Mouse (Mus musculus): Measurements from ENCODE around the gene Rsph10b.
"Not testable (repeated sequence)": the region's sequence is repeated elsewhere in the genome, so short reads cannot be mapped to it uniquely, and the experiment has no call there.

Gene Rsph10b

GRCm38 (mm10) chr5:143993849-143994248, 61.0 kb downstream of the Rsph10b start:
- DNase-seq (ENCODE audit: low spot score) = no peak

GRCm38 (mm10) chr5:143994632-143995365, 62.0 kb downstream of the Rsph10b start:
- DNase-seq (ENCODE audit: low spot score) = no peak

GRCm38 (mm10) chr5:143999409-143999808, 66.6 kb downstream of the Rsph10b start:
- DNase-seq (ENCODE audit: low spot score) = no peak

- DNase-seq (ENCODE audit: low spot score) = no peak
These were observed 69.8 kb downstream of the Rsph10b start for GRCm38 (mm10) chr5:144002461-144003192.

GRCm38 (mm10) chr5:144013366-144014134, 80.7 kb downstream of the Rsph10b start:
- DNase-seq (ENCODE audit: low spot score) = not testable (repeated sequence)

GRCm38 (mm10) chr5:144014551-144015311, 81.9 kb downstream of the Rsph10b start, which contains the start of gene Ccz1:
TSS of gene Ccz1 (minus strand) at chr5:144014877.
- peak; percentile 77 for DNase-seq (ENCODE audit: low spot score)

- DNase-seq (ENCODE audit: low spot score) = no peak
These were observed 82.4 kb downstream of the Rsph10b start for GRCm38 (mm10) chr5:144015312-144015650.

GRCm38 (mm10) chr5:144015845-144016244, 83.0 kb downstream of the Rsph10b start:
- DNase-seq (ENCODE audit: low spot score) = no peak

GRCm38 (mm10) chr5:144026620-144027263, 93.9 kb downstream of the Rsph10b start, which contains the start of gene Ocm:
TSS of gene Ocm (minus strand) at chr5:144026670.
- no peak for DNase-seq (ENCODE audit: low spot score)

- no peak for DNase-seq (ENCODE audit: low spot score)
These were observed 99.7 kb downstream of the Rsph10b start for GRCm38 (mm10) chr5:144032491-144032890.

- DNase-seq (ENCODE audit: low spot score) = no peak
These were observed 101.7 kb downstream of the Rsph10b start for GRCm38 (mm10) chr5:144034567-144034966.

Measured in T-cell, adult 2 months (primary cell).